Mouse (Mus musculus) erythroblast, embryonic 14.5 days (primary cell): ENCODE measurements around the gene Zfp618.

Experiments used
- GATA1 ChIP-seq: IDR thresholded peaks from 2 replicates; pipeline ENCODE4 v1.6.1; 2012; ENCODE audit warnings: low read length, inconsistent platforms, mixed read lengths
- TAL1 ChIP-seq: IDR thresholded peaks from 3 replicates; pipeline ENCODE4 v1.6.1; 2012; ENCODE audit warnings: low read length, inconsistent platforms, mixed read lengths

- TF ChIP-seq GATA1, result no peak
- TF ChIP-seq TAL1, result no peak
Observed at GRCm38 (mm10) chr4:63030157-63030556, 64.8 kb downstream of the Zfp618 start.
